Mouse (Mus musculus) liver, adult (tissue): ENCODE results near the gene Plxnd1.

Experiments used
- GATA4 ChIP-seq: IDR thresholded peaks from 2 replicates; pipeline ENCODE4 v1.6.1; 2014; ENCODE audit warnings: mild to moderate bottlenecking, low read length; ENCODE audit not compliant: insufficient replicate concordance

The Plxnd1 gene

GRCm38 (mm10) chr6:115908421-115908982 is 86.3 kb downstream of the Plxnd1 start:
- no peak for TF ChIP-seq GATA4

- TF ChIP-seq GATA4 = no peak
Observed at GRCm38 (mm10) chr6:115906871-115907270, 87.9 kb downstream of the Plxnd1 start.

GRCm38 (mm10) chr6:115906455-115906854 is 88.3 kb downstream of the Plxnd1 start:
- no peak for TF ChIP-seq GATA4

- no peak for TF ChIP-seq GATA4
Observed at GRCm38 (mm10) chr6:115905568-115905967, 89.2 kb downstream of the Plxnd1 start.
